Mouse (Mus musculus): ENCODE data around the gene Mmp7.

GRCm38 (mm10) chr9:7711196-7711595 lies 19.3 kb downstream of the Mmp7 start:
- TF ChIP-seq FLI1 (IDR thresholded peaks at IDR 0.05; ENCODE audit: low read length) (no peak), GATA1 (IDR thresholded peaks at IDR 0.05; ENCODE audit: borderline replicate concordance, low read length) (no peak)

Data from megakaryocyte, embryonic 14.5 days (primary cell).